Mouse (Mus musculus) liver, embryonic 15.5 days (tissue): ENCODE data around the gene Nfkbid. TPM values are rescaled to one million over a fixed set of nuclear protein-coding genes. Genes with fewer than 3 reads are reported as not detected.

Experiments used
- ATAC-seq: fragments of 200-750 bp; cut with Nextera tagmentation; 2 replicates; pipeline ENCODE4 v1.8.0; 2017; ENCODE audit warnings: moderate number of reproducible peaks, mild to moderate bottlenecking, moderate library complexity; ENCODE audit not compliant: insufficient read depth
- H3K27ac ChIP-seq: fragments of 300-500 bp; sonication (generic); replicated peaks from 2 replicates; pipeline ENCODE4 v1.5.1; 2015; ENCODE audit warnings: mild to moderate bottlenecking, inconsistent platforms
- H3K27me3 ChIP-seq: fragments of 300-500 bp; sonication (generic); 2 replicates; pipeline ENCODE4 v1.6.1; 2015; ENCODE audit warnings: mild to moderate bottlenecking, inconsistent platforms
- H3K36me3 ChIP-seq: fragments of 300-500 bp; sonication (generic); replicated peaks from 2 replicates; pipeline ENCODE4 v1.6.1; 2015; ENCODE audit warnings: moderate library complexity, mild to moderate bottlenecking, inconsistent platforms
- H3K4me1 ChIP-seq: fragments of 300-500 bp; sonication (generic); replicated peaks from 2 replicates; pipeline ENCODE4 v1.6.1; 2015; ENCODE audit warnings: inconsistent platforms
- H3K4me2 ChIP-seq: fragments of 300-500 bp; sonication (generic); 2 replicates; pipeline ENCODE4 v1.6.1; 2015; ENCODE audit warnings: moderate library complexity, mild to moderate bottlenecking, inconsistent platforms
- H3K4me3 ChIP-seq: fragments of 300-500 bp; sonication (generic); replicated peaks from 2 replicates; pipeline ENCODE4 v1.5.1; 2015; ENCODE audit warnings: mild to moderate bottlenecking, inconsistent platforms
- H3K9ac ChIP-seq: fragments of 300-500 bp; sonication (generic); 2 replicates; pipeline ENCODE4 v1.6.1; 2015; ENCODE audit warnings: moderate library complexity, mild to moderate bottlenecking, inconsistent platforms
- H3K9me3 ChIP-seq: fragments of 300-500 bp; sonication (generic); replicated peaks from 2 replicates; pipeline ENCODE4 v1.6.1; 2016; ENCODE audit warnings: inconsistent platforms
- WGBS: fragments of 180-500 bp; shearing (Covaris S2); methylation state at CpG from one replicate; pipeline ENCODE4 v1.1.7; 2015; ENCODE audit warnings: mixed read lengths; ENCODE audit not compliant: insufficient replicate concordance; 5-methylcytosine and 5-hydroxymethylcytosine counted together
- polyA plus RNA-seq: library from polyadenylated mRNA; unstranded; fragments of >200 nt; fragmentation: Nextera tagmentation; extraction: Ambion mirVana; gene quantifications from 2 replicates; pipeline ENCODE4 v1.2.1, GENCODE M21; 2015

The Nfkbid gene
- polyA plus RNA-seq, 1 experiment from 2014 or later: 1.6 TPM

GRCm38 (mm10) chr7:30409789-30410188, 11.7 kb upstream of the Nfkbid start:
- no peak overlapping the region for H3K9ac ChIP-seq
- H3K9me3 ChIP-seq: no peaks in the 10 kb centered on the region
- no peaks in the 10 kb centered on the region for H3K36me3 ChIP-seq
- H3K4me3 ChIP-seq: no peak overlapping the region
- H3K27ac ChIP-seq: no peak overlapping the region
- H3K27me3 ChIP-seq: no peaks in the 10 kb centered on the region
- 51% methylated on average over 2 of the region's 2 CpGs for WGBS
- no peak overlapping the region for H3K4me2 ChIP-seq
- no peak for ATAC-seq
- peaks cover 10% of the 10 kb centered on the region; the same call in 1 of the 2 replicates for H3K4me1 ChIP-seq

DNA sequence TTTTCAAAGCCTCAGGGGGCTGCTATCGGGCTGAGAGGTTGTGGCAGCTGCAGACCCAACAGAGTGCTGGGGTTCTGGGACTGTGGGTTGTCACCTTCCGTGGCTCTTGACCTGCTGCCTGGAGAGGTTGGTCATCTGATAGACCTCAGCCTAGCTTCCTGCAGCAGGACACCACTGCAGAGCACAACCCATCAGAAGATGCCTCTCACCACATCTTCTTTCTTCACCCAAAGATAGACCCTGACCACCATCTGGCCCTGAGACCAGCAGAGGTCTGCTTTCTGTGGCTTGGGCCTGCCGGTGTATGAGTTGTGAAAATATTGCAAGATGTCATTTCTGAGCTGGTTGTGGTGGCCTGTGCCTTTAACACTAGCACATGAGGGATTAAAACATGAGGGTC, 10.5 kb upstream of the Nfkbid start:
- peaks cover 10% of the 10 kb centered on the region; the same call in 1 of the 2 replicates for H3K4me1 ChIP-seq
- no peaks in the 10 kb centered on the region for H3K36me3 ChIP-seq
- no peaks in the 10 kb centered on the region for H3K9me3 ChIP-seq
- H3K9ac ChIP-seq: no peak overlapping the region
- ATAC-seq: no peak
- H3K4me2 ChIP-seq: no peak overlapping the region
- H3K27me3 ChIP-seq: no peaks in the 10 kb centered on the region
- H3K27ac ChIP-seq: no peak overlapping the region
- 39% methylated on average over 3 of the region's 3 CpGs for WGBS
- H3K4me3 ChIP-seq: no peak overlapping the region

DNA sequence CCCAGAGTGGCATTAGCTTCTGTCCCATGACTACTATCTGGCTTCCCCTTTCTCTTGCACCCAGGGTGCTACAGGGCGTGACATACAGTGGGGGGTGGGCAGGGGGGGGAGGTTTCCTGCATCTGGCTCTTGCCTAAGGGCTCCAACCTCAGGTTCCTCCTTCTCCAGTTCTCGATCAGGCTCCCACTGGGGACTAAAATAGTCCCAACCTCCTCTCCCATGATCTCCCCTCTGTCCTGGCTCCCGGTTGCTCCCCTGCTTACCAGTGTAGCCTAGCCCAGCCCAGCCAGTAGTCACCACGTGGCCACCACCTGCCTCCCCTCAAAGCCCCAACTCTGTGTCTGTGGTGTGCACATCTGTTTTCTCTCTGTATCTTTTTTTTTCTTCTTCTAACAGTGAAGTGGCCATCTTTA, 8.8 kb upstream of the Nfkbid start:
- Histone ChIP-seq H3K4me1 (peaks cover 10% of the 10 kb centered on the region; the same call in 1 of the 2 replicates), H3K9ac (no peak overlapping the region), H3K36me3 (no peaks in the 10 kb centered on the region), H3K4me2 (peak overlapping the region; percentile 10; the same call in 1 of the 2 replicates), H3K27me3 (no peaks in the 10 kb centered on the region), H3K4me3 (no peak overlapping the region), H3K27ac (peak overlapping the region; percentile 73), H3K9me3 (no peaks in the 10 kb centered on the region)
- peak; percentile 58 for ATAC-seq
- WGBS: 5% methylated on average over 4 of the region's 4 CpGs

GRCm38 (mm10) chr7:30413596-30413995, 7.9 kb upstream of the Nfkbid start, which contains the start of gene Tyrobp:
Gene Tyrobp, plus strand, starts transcription at chr7:30413760.
- peak within 1 kb of the TSS; percentile 38 for H3K4me3 ChIP-seq
- H3K4me2 ChIP-seq: peak within 1 kb of the TSS; percentile 15; the same call in 1 of the 2 replicates
- H3K9ac ChIP-seq: no peak within 1 kb of the TSS
- peaks cover 10% of the 10 kb centered on the region; the same call in 1 of the 2 replicates for H3K4me1 ChIP-seq
- peak; percentile 32; the same call in 1 of the 2 replicates for ATAC-seq
- H3K9me3 ChIP-seq: no peaks in the 10 kb centered on the region
- no peaks in the 10 kb centered on the region for H3K36me3 ChIP-seq
- WGBS: 12% methylated on average over 5 of the region's 5 CpGs
- no peaks in the 10 kb centered on the region for H3K27me3 ChIP-seq
- peak within 1 kb of the TSS; percentile 73 for H3K27ac ChIP-seq

DNA sequence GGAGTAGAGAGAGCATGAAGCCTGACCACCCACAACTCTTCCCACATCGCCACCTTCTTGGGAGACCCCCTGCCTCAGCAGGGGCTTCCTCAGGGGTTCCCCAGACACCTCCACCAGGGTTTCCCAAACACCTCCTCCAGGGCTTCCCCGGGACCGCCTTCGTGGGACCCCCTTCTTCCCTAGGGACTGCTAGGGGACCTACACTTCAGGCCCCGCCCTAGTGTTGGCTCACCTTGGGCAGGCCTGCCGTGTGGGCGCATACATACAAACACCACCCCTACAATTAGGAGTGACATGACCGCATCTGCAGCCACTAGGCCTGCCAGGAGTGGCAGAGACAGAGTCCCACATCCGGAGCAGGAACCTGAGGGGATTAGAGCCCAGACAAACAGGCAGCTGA, 3.7 kb upstream of the Nfkbid start:
- Histone ChIP-seq H3K9me3 (no peaks in the 10 kb centered on the region), H3K9ac (no peak overlapping the region), H3K27me3 (peaks cover 13% of the 10 kb centered on the region; the same call in 1 of the 2 replicates), H3K27ac (peak overlapping the region; percentile 67), H3K4me3 (no peak overlapping the region), H3K4me1 (peaks cover 26% of the 10 kb centered on the region), H3K36me3 (no peaks in the 10 kb centered on the region), H3K4me2 (peak overlapping the region; percentile 27)
- 34% methylated on average over 9 of the region's 9 CpGs for WGBS
- no peak for ATAC-seq

DNA sequence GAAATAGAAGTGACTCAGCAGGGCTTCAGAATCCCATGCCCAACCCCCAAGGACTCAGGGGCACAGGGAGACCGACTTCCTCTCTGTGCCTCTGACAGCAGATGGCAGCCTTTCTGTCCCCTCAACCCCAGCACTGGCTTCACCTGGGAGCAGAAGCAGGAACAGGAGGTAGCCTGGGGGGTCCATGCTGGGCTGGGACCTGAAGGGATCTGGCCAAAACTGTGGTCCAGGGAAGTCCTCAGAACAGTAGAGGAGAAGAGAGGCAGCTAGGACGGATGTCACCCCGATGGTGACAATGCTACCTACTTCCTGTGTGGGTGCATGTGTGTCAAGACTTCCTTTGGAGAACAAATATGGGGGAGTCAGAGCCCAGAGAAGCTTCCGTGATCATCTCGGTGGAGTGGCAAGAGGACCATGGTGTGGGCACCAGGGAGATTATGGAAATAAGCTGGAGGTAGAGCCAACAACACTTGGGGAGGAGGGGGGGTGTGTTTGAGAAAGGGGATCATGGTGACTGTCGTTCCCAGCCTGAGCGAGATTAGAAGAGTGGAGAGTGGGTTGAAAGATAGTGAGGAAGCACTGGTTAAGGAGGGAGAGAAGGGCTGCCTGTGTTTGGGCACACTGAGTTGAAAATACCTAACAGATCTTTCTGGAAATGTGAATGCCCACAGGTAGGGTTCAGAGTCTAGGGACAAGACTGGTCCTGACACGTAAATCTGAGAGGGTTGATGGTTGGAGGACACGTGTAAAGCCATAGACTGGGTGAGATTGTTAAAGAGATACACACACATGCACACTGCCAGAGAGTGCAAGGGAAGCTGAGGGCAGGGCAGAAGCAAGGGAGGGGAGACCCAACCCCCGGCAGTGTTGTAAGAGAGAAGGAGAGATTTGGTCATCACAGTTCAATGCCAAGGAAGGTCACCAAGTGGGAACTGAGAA, 1.7 kb upstream of the Nfkbid start, which contains the start of gene Hcst:
Gene Hcst, minus strand, starts transcription at position 294 of the 939 bp plus-strand sequence.
- Histone ChIP-seq H3K27ac (peak within 1 kb of the TSS; percentile 65), H3K4me1 (peaks cover 32% of the 10 kb centered on the region), H3K9ac (no peak within 1 kb of the TSS), H3K4me3 (no peak within 1 kb of the TSS; the same call in 1 of the 2 replicates), H3K9me3 (no peaks in the 10 kb centered on the region), H3K27me3 (peaks cover 13% of the 10 kb centered on the region; the same call in 1 of the 2 replicates), H3K36me3 (peaks cover 3% of the 10 kb centered on the region; the same call in 1 of the 2 replicates), H3K4me2 (peak within 1 kb of the TSS; percentile 89)
- ATAC-seq: no peak
- WGBS: 11% methylated on average over 10 of the region's 10 CpGs

- Histone ChIP-seq H3K27ac (peak overlapping the region; percentile 65), H3K9ac (no peak overlapping the region), H3K36me3 (peaks cover 9% of the 10 kb centered on the region), H3K4me1 (peaks cover 32% of the 10 kb centered on the region), H3K9me3 (no peaks in the 10 kb centered on the region), H3K4me3 (no peak overlapping the region), H3K4me2 (peak overlapping the region; percentile 89), H3K27me3 (peaks cover 13% of the 10 kb centered on the region; the same call in 1 of the 2 replicates)
- 47% methylated on average over 3 of the region's 3 CpGs for WGBS
- no peak for ATAC-seq
Observed at GRCm38 (mm10) chr7:30420673-30421072, 859 bp upstream of the Nfkbid start.

DNA sequence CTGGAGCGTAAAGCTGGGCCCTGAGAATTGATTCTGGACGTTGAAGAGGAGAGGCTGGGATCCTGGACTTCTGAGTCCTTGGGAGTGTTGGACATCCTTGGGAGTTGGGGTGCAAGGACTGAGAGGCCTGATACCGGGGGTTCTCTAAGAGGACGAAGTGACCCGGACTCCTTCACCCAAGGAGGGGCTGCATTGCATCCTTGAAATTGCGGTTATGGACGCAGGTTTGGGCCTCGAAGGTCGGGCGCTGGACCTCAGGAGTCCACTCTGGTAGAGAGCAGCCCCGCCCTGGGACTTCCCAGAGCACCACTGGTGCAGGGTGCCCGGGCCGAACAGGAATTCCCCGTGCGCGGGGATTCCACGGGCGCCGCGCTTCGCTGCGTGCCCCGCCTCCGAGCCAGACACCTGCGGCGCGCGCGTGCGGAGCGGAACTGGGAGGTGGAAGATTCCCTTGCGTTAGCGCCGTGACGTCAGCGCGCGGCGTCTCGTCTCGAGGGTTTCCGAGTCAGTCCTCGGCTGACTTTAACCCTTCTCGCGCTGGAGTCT, 431 bp downstream of the Nfkbid start:
- peak overlapping the region; percentile 53 for H3K27ac ChIP-seq
- peak overlapping the region; percentile 50 for H3K9ac ChIP-seq
- peaks cover 13% of the 10 kb centered on the region; the same call in 1 of the 2 replicates for H3K27me3 ChIP-seq
- WGBS: under 1% methylated on average over 45 of the region's 45 CpGs
- H3K36me3 ChIP-seq: peaks cover 19% of the 10 kb centered on the region
- H3K4me1 ChIP-seq: peaks cover 32% of the 10 kb centered on the region
- ATAC-seq: peak; percentile 52
- H3K4me3 ChIP-seq: peak overlapping the region; percentile 62
- H3K9me3 ChIP-seq: no peaks in the 10 kb centered on the region
- peak overlapping the region; percentile 89 for H3K4me2 ChIP-seq

- peak overlapping the region; percentile 53; the same call in 1 of the 2 replicates for H3K27ac ChIP-seq
- peaks cover 24% of the 10 kb centered on the region for H3K36me3 ChIP-seq
- peak overlapping the region; percentile 62 for H3K4me3 ChIP-seq
- no peaks in the 10 kb centered on the region for H3K9me3 ChIP-seq
- H3K4me1 ChIP-seq: peaks cover 32% of the 10 kb centered on the region
- H3K4me2 ChIP-seq: peak overlapping the region; percentile 89
- H3K9ac ChIP-seq: peak overlapping the region; percentile 50; the same call in 1 of the 2 replicates
- no peak for ATAC-seq
- WGBS: 2% methylated on average over 9 of the region's 9 CpGs
- H3K27me3 ChIP-seq: peaks cover 13% of the 10 kb centered on the region; the same call in 1 of the 2 replicates
Observed at GRCm38 (mm10) chr7:30422560-30422959, 1.0 kb downstream of the Nfkbid start.

- WGBS: 15% methylated on average over 23 of the region's 23 CpGs
- Histone ChIP-seq H3K4me3 (peak overlapping the region; percentile 62), H3K4me1 (peaks cover 32% of the 10 kb centered on the region), H3K9me3 (no peaks in the 10 kb centered on the region), H3K4me2 (peak overlapping the region; percentile 89), H3K36me3 (peaks cover 25% of the 10 kb centered on the region), H3K9ac (no peak overlapping the region), H3K27ac (peak overlapping the region; percentile 53; the same call in 1 of the 2 replicates), H3K27me3 (peaks cover 13% of the 10 kb centered on the region; the same call in 1 of the 2 replicates)
- no peak for ATAC-seq
Observed at GRCm38 (mm10) chr7:30423071-30423641, 1.6 kb downstream of the Nfkbid start.
